Mouse (Mus musculus) layer of hippocampus, adult 18-20 months (tissue): Measurements from ENCODE around the gene Rims1. TPM values are rescaled to one million over a fixed set of nuclear protein-coding genes. Genes with fewer than 3 reads are reported as not detected.

Source experiments
- DNase-seq, 2 experiments: peaks; one replicate each; pipeline ENCODE4 v3.0.0; 2022; ENCODE audit warnings: low spot score in 2 of 2
- total RNA-seq, 2 experiments: library from RNA; stranded (reverse); gene quantifications; 2 replicates each; pipeline ENCODE4 v1.2.3; 2021

The Rims1 gene
- total RNA-seq, 2 experiments from 2014 or later, result 258 to 272 TPM

GRCm38 (mm10) chr1:22258356-22258755, 547.4 kb downstream of the Rims1 start:
- DNase-seq, result no peak

GRCm38 (mm10) chr1:22254278-22254677, 551.5 kb downstream of the Rims1 start:
- no peak for DNase-seq

- no peak for DNase-seq
Observed at GRCm38 (mm10) chr1:22252873-22253272, 552.9 kb downstream of the Rims1 start.

- no peak for DNase-seq
Observed at GRCm38 (mm10) chr1:22248898-22249386, 556.9 kb downstream of the Rims1 start.

DNA sequence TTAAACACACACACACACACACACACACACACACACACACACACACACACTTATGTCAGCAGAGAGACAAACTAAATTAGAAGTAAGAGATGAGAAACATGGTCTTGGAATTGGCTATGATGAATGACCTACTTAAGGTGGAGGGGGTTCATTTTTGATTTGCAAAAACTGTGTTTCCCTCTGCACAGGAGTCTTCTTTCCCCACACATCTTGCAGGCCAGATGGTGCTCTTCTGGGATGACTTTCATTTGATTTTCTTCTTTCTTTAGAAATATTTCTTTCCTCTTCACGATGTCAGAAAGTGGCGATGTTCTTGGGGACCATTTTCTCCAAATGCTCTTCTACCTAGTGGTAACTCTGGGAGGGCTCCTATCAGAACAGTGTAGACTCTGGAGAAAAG, 560.0 kb downstream of the Rims1 start:
- no peak for DNase-seq
